Mouse (Mus musculus) gastrocnemius, adult 18-20 months (tissue): ENCODE measurements around the gene Olfr1208. TPM values are rescaled to one million over a fixed set of nuclear protein-coding genes. Genes with fewer than 3 reads are reported as not detected.

Experiments
- DNase-seq: peaks from one replicate; pipeline ENCODE4 v3.0.0; 2021; ENCODE audit warnings: low spot score
- long read RNA-seq, 2 experiments: library from polyadenylated mRNA; stranded (forward); transcript quantifications; one replicate each; pipeline ENCODE4 v2.0.0; 2021
- total RNA-seq, 2 experiments: library from RNA; stranded (reverse); gene quantifications; 2 replicates each; pipeline ENCODE4 v1.2.3; 2021

Gene Olfr1208
- total RNA-seq = not detected
- long read RNA-seq, experiment 1 = 0 reads
- long read RNA-seq, experiment 2 = 0 reads

- no peak for DNase-seq
These were observed at the start of gene Olfr1208 for GRCm38 (mm10) chr2:88902211-88902610. TSS of gene Olfr1208 (minus strand) at chr2:88902311.

- no peak for DNase-seq
These were observed 35.9 kb upstream of the Olfr1208 start, which contains the start of gene Olfr1211 for GRCm38 (mm10) chr2:88938011-88938410. TSS of gene Olfr1211 (minus strand) at chr2:88938111.

GRCm38 (mm10) chr2:88915057-88915456, 12.9 kb upstream of the Olfr1208 start, which contains the start of gene Olfr1209:
TSS of gene Olfr1209 (minus strand) at chr2:88915157.
- no peak for DNase-seq

- no peak for DNase-seq
These were observed 39.2 kb downstream of the Olfr1208 start, which contains the start of gene Olfr1206 for GRCm38 (mm10) chr2:88862931-88863330. TSS of gene Olfr1206 (plus strand) at chr2:88863231.

- no peak for DNase-seq
These were observed 53.1 kb downstream of the Olfr1208 start, which contains the start of gene Olfr1204 for GRCm38 (mm10) chr2:88848992-88849391. TSS of gene Olfr1204 (plus strand) at chr2:88849292.

Other genes with a start within 250 kb of the Olfr1208 start
- not detected for gene Olfr1193, start 226.7 kb downstream of the Olfr1208 start, total RNA-seq
- gene Olfr1195, start 213.1 kb downstream of the Olfr1208 start, total RNA-seq = not detected
- gene Olfr1196, start 197.7 kb downstream of the Olfr1208 start, total RNA-seq = not detected
- gene Olfr1197, start 169.9 kb downstream of the Olfr1208 start, total RNA-seq = not detected
- not detected for gene Olfr1198, start 150.9 kb downstream of the Olfr1208 start, total RNA-seq
- gene Olfr1199, start 141.8 kb downstream of the Olfr1208 start, total RNA-seq = not detected
- gene Olfr1200, start 131.8 kb downstream of the Olfr1208 start, total RNA-seq = not detected
- not detected for gene Olfr1201, start 109.3 kb downstream of the Olfr1208 start, total RNA-seq
- not detected for gene Olfr1202, start 87.8 kb downstream of the Olfr1208 start, total RNA-seq
- gene Olfr1205, start 72.6 kb downstream of the Olfr1208 start, total RNA-seq = not detected
- gene Olfr1204, start 53.0 kb downstream of the Olfr1208 start, total RNA-seq = not detected
- not detected for gene Olfr1206, start 39.1 kb downstream of the Olfr1208 start, total RNA-seq
- not detected for gene Olfr1209, start 12.8 kb upstream of the Olfr1208 start, total RNA-seq
- gene Olfr1211, start 35.8 kb upstream of the Olfr1208 start, total RNA-seq = not detected
- not detected for gene Olfr1212, start 51.7 kb upstream of the Olfr1208 start, total RNA-seq
- gene Gm13762, start 78.0 kb upstream of the Olfr1208 start, total RNA-seq = not detected
- gene Olfr1214, start 90.3 kb upstream of the Olfr1208 start, total RNA-seq = not detected
- not detected for gene Olfr1215, start 104.7 kb upstream of the Olfr1208 start, total RNA-seq
- gene Olfr1216, start 116.0 kb upstream of the Olfr1208 start, total RNA-seq = not detected
- gene Olfr1217, start 129.8 kb upstream of the Olfr1208 start, total RNA-seq = not detected
- not detected for gene Olfr1218, start 158.9 kb upstream of the Olfr1208 start, total RNA-seq
- not detected for gene Olfr1219, start 181.2 kb upstream of the Olfr1208 start, total RNA-seq
- not detected for gene Olfr1220, start 204.5 kb upstream of the Olfr1208 start, total RNA-seq
- gene Olfr1221, start 215.0 kb upstream of the Olfr1208 start, total RNA-seq = not detected
- not detected for gene Olfr1222, start 230.7 kb upstream of the Olfr1208 start, total RNA-seq
- not detected for gene Olfr1223, start 249.2 kb upstream of the Olfr1208 start, total RNA-seq